Mouse (Mus musculus) G1E (cell line): ENCODE results near the gene Ttc3.

ENCODE experiments used
- CTCF ChIP-seq: IDR thresholded peaks from 2 replicates; pipeline ENCODE4 v1.5.1; 2012; ENCODE audit warnings: low read depth, low read length, inconsistent platforms, mixed read lengths
- GATA1 ChIP-seq: IDR thresholded peaks from 2 replicates; pipeline ENCODE4 v1.6.1; 2012; ENCODE audit warnings: borderline replicate concordance, low read length, inconsistent platforms, mixed read lengths
- POLR2AphosphoS5 ChIP-seq: IDR thresholded peaks from 2 replicates; pipeline ENCODE4 v1.6.1; 2012; ENCODE audit warnings: low read depth, low read length, inconsistent platforms; ENCODE audit not compliant: insufficient replicate concordance
- TAL1 ChIP-seq: conservative IDR thresholded peaks from 2 replicates; pipeline ENCODE4 v1.6.1; 2012; ENCODE audit warnings: low read depth, low read length, inconsistent platforms, mixed read lengths

GRCm38 (mm10) chr16:94396641-94397040, 26.2 kb downstream of the Ttc3 start:
- no peak for TF ChIP-seq CTCF
- TF ChIP-seq TAL1 = no peak
- TF ChIP-seq GATA1 = no peak
- TF ChIP-seq POLR2AphosphoS5 = no peak
